Mouse (Mus musculus): ENCODE measurements around the gene Gtf2i.

The Gtf2i gene

DNA sequence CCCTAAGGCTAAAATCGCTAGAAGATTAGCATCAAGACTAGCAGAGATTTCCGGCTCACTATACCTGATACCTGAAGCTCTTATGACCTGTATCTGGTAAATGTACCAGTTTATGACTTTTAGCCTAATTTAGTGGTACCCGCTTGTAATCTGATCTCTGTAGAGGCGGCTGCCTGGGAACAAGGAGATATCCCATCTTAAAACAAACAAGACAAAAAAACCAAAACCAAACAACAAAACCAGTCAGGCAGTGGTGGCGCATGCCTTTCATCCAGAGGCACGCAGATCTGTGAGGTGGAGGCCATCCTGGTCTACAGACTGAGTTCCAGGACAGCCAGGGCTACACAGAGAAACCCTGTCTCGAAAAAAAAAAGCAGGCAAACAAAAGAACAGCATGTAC, 7.1 kb upstream of the Gtf2i start:
- DNase-seq = no peak

DNA sequence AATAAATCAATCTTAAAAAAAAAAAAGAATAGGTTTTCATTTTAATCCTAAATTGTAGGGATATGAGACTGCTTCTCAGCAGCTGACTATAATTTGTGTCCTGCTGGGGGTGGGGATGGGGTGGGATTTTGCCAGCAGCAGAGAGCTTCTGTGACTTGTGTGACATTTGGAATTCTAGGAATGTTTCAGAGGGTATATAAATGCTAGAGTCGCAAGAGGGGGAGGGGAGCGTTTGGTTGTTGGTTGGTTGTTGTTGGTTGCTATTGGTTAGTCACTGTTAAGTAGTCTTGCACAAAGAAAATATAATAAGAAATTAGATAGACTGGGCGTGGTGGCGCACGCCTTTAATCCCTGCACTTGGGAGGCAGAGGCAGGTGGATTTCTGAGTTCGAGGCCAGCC, 4.3 kb upstream of the Gtf2i start:
- DNase-seq = no peak

DNA sequence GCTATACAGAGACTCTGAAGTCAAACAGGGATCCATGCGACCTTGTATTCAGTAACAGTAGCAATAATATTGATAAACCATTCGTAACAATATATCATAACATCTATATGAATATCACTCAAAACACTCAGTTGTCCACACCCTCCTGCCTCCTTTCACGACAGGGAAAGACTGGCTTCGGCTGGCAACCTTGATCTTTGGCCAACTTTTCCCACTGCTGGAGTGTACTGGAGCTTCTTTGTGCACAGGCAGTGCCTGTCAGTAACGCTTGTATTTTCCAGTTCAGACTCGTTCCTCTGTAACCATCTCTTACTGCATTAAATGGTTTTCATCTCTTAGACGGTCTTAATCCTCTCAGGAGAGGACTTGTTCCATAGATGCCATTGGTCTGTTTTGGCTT, 2.2 kb upstream of the Gtf2i start:
- DNase-seq = no peak

DNA sequence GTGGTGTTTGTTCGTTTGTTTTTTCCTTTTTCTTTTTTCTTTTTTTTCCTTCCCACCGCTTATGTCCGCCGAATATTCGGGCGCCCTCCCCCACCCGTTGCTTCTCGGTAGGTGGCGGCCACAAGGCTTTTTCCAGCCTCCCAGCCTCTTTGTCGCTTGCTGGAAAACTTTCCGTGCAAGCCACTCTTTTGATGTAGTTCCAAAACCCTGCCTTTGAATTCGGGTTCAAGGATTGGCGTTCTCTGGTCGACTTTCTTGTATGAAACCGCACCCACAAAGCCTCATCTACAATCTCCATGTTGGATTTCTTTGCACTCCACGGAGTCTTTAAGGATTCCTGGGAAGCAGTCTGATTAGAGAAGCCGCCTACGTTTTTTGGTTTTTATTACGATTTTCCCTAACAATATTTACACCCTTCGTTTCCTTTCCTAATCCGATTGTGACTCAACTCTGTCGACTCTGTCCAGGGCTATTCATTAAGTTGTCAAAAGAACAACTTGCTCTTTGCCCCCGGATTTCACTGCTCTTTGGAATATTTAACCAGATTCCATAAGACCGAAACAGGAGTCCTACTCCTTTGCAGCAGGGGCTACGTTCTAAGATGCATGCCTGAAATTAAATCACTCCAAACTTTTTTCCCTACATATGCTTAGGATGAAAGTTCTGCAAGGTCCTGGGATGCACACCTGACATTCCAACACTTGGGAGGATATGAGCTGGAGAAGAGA, 1.2 kb upstream of the Gtf2i start:
- peak; percentile 31 to 46 for DNase-seq

DNA sequence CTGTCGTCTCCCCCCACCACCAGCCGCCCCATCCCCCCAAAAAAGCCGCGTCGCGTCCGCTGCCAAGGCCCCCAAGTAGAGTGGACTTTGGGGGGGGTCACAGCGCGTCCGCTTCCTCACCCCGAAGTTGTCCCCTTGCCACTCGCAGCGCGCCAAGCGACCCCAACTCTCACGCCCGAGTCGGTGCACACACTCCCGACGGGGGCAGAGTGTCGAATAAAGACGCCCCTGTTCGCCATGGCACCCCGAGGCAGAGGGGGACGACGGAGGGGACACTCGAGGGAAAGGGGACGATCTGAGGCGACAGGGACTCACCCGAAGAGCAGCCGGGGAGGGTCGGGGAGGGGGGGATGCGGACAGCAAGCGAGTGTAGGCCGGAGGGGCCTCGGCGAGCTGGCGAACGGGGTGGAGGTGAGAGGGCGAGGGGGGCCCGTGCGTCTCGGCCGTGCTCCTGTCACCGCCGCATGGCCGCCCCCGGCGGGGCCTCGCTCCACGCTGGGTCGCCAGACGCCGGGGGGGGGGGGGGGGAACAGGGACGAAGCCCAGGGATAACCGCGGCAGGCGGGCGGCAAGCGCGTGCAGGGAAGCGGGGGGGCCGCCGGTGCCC, 389 bp downstream of the Gtf2i start:
- peak in 1 of 2 experiments; percentile 52 for DNase-seq

DNA sequence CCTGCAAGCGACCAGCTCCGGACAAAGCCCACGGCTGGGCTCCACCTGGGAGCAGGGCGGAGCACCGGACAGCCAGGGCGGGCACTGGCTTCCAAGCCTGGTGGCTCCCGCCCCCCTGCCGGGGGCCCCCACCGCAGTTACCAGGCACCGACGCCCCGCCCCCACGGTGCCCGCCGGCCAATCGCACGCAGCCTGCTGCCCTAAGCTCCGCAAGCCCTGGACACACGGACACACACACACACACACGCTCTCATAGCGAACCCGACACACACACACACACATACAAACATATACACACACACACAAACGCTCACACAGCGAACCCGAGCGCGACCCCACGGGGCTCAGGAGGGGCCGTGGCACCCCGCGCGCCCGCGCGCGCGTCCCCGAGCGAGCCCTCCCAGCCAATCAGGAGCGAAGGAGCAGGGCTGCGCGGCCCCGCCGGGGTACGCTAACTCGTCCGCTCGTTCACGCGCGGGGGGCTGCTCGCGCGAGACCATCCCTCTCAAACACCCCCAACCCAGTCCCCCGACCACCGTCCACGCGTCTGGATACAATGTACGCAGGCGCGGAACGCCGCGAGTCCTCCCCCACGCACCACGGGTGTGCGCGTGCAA, 1.0 kb downstream of the Gtf2i start:
- DNase-seq = peak; percentile 94 to 98

DNA sequence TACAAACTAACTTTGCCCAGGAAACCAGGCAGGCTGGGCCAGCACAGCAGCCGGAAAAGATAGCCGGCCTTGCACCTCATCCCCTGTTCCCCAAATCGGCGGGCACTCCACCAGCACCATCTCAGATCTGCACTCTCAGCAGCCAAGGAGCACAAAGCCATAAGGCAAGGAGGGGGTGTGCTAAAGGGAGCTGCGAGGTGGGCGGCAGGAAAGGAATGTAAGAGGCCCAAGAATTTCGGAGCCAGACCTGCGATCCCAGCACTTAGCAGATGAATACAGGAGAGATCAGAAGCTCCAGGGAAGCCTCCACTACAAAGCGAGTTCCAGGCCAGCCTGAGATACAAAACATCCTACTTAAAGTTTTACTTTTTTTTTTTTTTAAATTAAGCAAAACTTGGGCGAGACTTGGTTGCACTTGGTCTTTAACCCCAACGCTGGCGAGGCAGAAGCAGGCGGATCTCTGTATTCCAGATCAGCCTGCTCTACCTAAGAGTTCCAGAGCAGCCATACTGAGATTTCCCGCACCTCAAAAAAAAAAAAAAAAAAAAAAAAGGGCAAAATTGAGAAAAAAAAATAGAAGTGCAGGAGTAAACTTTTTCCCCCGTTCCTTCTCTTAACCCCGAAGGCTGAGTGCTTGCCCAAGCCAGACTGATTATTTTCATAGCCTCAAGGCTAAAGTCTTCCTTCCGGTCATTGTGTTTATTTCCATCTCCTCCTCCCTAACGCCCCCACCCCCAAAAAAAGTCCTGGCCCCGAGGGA, 1.7 kb downstream of the Gtf2i start:
- DNase-seq = peak; percentile 29 to 34

DNA sequence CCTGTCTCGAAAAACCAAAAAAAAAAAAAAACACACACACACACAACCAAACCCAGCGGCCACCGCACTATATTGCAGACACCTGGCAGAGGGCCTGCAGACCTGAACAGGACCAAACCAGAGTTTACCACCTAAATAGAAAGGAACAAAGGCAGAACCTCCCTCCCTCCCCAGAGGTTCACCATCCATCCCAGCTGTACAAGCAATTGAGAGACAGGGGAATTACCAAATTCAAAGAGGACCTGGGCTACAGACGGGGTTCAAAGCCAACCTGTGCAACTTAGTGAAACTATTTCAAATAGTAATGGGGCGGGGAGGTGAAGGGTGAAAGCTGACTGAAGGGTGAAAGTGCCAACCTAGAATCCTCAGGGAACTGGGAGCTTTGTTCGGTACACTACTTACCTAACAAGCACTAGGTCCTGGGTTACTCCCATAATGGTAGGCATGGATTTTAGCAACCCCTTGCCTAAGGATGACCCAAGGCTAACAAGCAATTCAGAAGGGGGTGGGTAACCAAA, 2.6 kb downstream of the Gtf2i start:
- DNase-seq = no peak

DNA sequence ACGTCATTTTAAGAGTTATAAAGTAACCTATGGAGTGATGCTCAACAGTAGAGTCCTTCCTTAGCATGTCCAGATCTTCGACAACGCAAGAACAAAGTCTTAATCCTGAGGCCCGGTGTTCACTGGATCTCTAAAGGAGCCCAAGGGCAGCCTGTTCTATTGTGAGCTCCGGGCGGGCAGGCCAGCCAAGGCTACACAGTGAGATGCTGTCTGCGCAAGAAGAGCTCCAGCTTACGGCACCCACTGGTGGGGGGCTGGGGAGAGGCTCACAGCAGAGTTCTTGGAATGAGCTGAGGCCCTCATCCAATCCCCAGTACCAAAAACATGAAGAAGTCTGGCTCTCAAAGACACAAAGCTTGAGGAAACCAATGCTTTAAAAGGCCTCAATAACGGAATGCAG, 4.4 kb downstream of the Gtf2i start:
- no peak for DNase-seq

DNA sequence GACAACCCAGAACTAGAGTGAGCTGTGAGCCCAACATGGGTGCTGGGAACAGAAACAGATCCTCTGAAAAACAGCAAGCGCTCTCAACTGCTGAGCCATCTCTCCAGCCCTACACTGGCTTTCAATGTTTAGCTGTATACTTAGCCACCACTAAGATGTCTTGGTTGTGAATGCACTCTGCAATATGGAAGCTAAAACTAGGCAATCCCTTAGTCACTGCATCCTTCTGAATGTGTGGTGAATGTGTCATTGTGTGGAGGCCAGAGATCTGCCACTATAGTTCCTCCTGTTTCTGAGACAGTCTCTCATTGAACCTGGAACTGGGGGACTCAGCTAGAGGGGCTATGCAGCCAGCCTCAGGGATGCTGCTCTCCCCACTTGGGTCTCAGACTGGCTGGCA, 5.2 kb downstream of the Gtf2i start:
- no peak for DNase-seq

DNA sequence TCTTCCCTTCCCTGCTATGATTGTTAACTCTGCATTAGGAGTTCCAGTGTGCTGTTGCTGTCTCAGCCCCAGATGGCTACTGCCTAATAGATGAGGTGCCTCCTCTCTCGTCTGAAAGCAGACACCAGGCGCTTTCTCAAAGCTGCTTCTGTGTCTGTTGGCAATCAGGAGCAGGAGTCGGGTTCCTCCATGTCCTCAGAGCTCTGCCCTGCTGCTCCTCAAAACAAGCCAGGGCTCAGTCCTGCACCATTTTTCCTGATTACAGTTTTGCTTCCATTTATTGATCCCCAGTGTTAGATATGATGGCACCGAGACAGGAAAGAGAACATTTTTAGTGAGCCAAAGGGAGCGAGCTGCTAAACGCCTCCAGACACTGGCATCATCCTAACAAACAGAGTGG, 9.9 kb downstream of the Gtf2i start:
- no peak for DNase-seq

DNA sequence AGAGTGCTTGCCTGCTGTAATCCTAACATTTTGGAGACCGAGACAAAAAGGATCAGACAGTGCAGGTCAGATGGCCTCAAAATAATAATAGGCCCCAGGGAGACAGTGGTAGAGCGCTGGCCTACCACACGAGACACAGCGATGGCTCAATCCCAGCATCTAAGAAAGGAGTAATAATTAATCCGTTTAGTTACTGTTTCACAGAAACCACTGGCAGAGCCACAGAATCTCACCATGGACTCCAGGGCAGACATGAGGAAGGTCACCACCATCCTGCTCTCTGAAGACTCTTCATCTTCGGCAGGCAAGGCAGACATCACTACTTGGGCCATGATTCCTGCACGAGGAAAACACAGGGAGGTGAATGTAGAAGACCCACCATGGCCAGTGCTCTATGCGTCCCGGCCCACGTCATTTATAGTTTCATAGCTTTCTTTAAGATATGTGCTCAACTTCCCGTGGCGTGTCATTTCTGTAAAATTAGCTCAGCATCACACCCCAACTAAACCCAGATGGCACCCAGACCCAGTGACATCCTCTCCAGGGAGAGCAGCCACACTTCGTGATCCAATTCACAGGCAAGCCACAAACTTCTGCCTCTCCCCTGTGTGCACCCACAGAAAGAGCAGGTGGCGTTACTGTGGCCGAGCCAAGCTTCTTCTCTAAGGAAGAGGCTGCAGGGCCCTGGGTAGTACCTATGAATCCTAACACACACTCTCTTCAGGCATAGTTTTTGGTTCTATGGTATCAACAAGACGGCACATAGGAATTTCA, 19.1 kb downstream of the Gtf2i start:
- DNase-seq = peak; percentile 26 to 48

DNA sequence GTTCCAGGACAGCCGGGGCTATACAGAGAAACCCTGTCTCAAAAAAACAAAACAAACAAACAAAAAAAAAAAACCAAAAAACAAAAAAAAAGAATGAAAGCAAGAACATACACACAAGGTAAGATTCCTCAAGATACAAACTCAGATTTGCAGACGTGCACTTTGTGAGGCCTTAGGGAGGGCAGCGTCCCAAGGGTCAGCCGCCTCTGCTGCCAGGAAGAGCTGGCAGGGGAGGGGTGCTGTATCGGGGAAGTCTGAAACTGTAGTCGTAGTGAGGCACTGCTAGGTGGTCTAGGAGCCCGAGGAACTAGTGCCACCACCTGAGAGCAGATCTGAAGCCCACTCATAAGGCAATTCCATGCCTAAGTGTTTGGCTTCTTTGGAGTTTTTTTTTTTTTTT, 20.0 kb downstream of the Gtf2i start:
- no peak for DNase-seq

DNA sequence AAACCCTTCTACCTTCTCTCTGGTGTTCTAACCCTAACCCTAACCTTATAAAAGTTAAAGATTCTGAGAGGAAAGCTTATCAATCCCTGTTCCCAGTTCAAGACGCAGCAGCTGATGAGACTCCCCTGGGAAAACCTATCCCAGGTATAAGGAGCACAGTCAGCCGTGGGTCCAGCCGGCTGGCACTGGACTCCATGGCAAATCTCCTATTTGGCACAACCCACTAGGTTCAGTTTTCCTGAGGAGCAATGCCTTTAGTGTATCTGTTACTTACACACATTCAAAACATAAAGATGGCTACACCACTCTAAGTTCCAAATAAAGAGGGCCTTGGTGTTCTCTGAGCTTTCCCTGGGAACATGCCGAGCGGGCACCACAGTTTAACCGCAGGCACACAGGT, 23.5 kb downstream of the Gtf2i start:
- DNase-seq = peak in 1 of 2 experiments; percentile 31

DNA sequence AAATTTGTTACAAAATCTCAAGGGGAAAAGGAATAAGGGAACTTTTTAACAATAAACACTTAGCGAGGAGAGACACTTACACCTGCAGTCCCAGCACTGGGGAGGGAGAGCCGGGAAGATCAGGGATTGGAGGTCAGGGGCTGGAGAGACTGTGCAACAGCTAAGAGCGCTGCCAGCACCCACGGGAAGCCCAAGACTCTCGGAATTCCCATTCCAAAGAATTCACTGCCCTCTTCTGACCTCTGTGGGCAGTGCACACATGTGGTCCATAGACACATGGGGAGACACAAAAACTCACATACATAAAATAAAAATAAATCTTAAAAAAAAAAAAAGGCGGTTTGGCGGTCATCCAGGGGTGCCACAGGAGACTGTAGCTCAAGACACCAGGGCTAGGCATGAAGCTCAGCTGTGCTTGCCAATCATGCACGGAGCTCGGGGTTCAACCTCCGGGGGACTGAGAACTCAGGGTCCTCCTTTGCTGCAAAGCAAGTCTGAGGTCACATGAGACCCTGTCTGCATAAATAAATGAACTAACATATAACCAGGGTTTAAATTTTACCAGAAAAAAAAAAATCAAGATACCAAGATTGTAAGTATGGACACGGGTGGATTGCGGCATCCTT, 24.5 kb downstream of the Gtf2i start:
- no peak for DNase-seq

DNA sequence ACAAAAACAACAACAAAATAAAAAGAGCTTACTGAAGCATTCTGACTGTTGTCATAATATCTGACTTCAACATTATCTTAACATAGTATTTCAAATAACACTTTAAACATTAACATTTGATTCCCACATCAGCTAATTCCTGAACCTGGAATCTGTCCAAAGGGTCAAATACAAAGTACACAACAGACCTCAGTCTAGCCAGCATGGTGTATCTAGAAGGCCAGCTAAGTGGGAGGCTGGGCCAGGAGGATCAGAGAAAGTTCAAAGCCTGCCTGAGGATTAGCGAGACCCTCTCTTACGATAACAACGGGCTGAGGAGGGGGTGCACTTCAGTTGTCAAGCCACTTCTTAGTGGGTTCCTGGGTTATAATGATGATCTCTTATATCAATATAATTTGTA, 26.5 kb downstream of the Gtf2i start:
- no peak for DNase-seq

DNA sequence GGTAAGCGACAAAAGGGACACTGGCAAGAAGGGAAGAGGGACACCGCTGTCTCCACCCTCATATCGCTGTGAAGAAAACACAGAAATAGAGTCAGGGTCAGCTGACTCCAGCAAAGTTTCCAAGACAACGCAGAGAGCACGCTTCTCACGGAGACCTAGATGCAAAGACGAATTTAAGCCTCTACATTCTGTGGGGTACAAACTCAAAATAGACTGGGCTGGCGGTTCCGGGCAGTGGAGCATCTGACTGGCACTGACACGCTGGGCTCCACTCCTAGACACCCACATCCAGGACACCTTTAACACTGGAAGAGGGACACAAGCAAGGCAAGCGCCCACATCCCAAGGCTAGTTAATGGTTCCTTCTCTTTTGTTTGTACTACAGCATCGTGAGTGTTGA, 29.6 kb downstream of the Gtf2i start:
- DNase-seq = no peak

DNA sequence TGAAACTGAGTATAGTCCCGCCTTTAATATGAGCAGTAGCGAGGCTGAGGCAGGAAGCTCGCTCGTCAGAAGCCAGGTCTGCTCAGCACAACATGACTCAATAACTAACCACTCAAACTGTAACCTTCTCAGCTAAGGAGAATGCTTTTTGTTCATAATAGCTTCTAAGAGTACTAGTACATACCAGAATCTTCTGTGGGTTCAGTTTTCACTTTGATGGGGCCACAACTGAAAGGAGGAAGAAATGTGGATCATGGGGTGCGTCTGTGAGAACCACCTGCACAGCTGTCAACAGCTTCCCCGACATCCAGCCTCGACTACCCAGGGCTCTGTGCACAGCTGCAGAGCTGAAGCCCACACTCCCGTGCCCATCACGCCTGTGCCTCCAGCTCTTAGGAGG, 32.0 kb downstream of the Gtf2i start:
- no peak for DNase-seq

DNA sequence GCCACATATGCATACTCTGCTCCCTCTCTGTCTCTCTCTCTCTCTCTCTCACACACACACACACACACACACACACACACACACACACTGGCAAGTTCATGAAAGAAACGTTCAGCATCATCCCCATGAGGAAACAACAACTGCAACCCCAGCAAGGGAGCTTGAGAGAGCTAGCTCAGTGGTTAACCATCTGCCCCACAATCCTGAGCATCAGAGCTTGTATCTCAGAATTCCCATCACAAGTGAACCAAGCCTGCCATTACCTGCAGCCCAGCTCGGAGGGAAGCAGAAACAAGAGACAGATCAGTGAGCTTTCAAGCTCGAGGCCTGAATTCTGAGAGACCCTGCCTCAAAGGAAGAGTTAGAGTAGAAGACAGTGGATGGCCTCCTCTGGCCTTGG, 32.5 kb downstream of the Gtf2i start:
- no peak for DNase-seq

DNA sequence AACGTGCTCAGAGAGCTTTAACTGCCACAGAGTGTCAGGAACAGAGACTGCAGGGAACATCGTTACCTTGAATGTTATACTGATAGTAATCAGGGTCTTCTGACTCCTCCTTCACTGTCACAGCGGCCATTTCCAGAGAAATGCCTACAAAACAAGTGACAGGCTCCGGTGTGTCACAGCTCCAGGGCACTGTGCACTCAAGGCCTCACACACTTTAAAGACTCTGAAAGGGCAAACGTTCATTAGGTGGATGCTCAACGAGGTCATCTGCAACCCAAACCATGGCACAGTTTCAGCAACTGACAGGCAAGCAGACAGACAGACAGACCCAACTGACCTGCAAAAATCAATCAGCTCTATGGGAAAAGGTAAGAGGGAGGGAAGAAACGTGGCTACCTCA, 35.2 kb downstream of the Gtf2i start:
- no peak for DNase-seq

DNA sequence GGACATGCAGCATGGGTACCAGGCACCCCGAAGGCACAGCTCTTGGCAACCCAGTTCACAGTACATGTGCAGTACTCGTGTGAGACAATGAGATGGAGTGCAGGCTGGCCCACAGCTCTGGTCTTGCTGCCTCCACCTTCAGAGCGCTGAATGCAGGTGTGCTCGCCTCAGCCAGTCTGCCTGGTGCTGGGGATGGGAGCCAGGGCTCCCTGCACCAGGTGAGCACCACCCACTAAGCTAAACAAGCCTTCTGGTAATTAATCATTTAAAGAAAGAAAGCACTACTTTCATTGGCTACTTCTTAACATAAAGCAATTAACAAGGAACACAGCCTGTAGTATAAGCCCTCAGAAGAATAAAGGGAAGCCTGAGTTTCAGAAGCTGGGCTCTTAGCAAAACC, 37.5 kb downstream of the Gtf2i start:
- DNase-seq = no peak

DNA sequence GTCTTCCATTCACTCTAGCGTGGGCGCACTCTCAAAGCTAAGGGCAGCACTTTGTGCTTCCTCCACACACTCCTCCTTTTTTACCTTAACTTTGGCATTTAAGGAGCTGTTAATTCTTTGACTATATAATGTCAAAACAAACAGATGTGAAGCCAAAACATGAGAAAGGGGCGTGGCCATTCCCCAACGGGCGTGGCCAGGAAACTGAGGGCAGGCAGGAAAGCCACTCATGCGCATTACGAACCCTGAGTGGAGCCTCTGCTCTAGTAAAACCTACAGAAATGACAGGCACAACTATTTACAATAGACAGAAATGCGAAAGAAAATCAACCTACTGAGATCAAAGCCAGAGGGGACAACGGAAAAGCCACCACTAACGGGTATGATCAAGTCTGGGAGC, 39.0 kb downstream of the Gtf2i start:
- DNase-seq = no peak

All from cerebellum, adult 18-20 months (tissue).